Comparison of ENCODE assay signal across 9 mouse cellular contexts in the genomic region with DNA sequence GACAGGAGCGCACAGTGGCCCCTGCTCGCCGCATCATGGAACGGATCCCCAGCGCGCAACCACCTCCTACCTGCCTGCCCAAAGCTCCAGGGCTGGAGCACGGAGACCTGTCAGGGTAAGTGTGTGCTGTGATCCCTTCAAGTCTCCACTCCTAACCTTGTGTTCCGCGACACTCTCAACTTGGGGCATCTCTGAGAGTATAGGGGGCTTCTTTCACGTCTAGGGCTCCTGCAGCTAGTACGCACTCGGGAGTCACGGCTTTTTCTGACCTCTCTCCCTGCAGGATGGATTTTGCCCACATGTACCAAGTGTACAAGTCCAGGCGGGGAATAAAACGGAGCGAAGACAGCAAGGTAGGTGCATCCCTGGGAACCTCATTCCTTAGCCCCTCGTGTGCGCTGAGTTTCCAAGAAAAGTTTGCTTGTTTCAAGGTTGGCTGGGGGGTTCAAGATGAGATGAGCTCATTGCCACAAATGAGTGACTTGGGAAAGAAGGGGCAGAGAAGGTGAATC. TPM values are rescaled to one million over a fixed set of nuclear protein-coding genes. Genes with fewer than 3 reads are reported as not detected.
DNase-seq lines count a peak whose midpoint lies in the region; ATAC-seq lines count a peak whose summit lies in the region.
"Had no signal": no experiment of that assay in that cellular context is flagged by ENCODE, and none has a peak within 500 bp of the region (broad histone marks: within the 10 kb centered on the region; RNA-seq: fewer than 3 reads in every experiment).

No protein-coding gene starts in this region.

- peaks cover 17% of the 10 kb centered on the region for H3K36me3 ChIP-seq in heart, embryonic 15.5 days
- peaks cover 30% of the 10 kb centered on the region for H3K36me3 ChIP-seq in megakaryocyte, embryonic 14.5 days (replicated peaks; ENCODE audit: low read length)

- no peaks in the 10 kb centered on the region for H3K27me3 ChIP-seq in heart, embryonic 15.5 days
- H3K27me3 ChIP-seq in megakaryocyte, embryonic 14.5 days (replicated peaks), result no peaks in the 10 kb centered on the region
- H3K27me3 ChIP-seq: Patski had no signal

- peaks cover 44% of the 10 kb centered on the region for H3K4me1 ChIP-seq in heart, embryonic 15.5 days (replicated peaks)
- H3K4me1 ChIP-seq in megakaryocyte, embryonic 14.5 days, result peaks cover 67% of the 10 kb centered on the region

- no peaks in the 10 kb centered on the region for H3K9me3 ChIP-seq in heart, embryonic 15.5 days (replicated peaks)
- no peaks in the 10 kb centered on the region for H3K9me3 ChIP-seq in megakaryocyte, embryonic 14.5 days

- intact Hi-C loops in heart, postnatal 36 days (cut with DNase I), result loop anchor here (1.0 kb wide), 4 partner anchors 7 to 205 kb away; no protein-coding TSS in a partner anchor
- intact Hi-C loops in gastrocnemius, postnatal 14 days (cut with DNase I; ENCODE audit: low total_unique reads), result no loop called here

- H3K9ac ChIP-seq in heart, embryonic 15.5 days, result peak overlapping the region; percentile 90

- ATAC-seq in heart, embryonic 15.5 days (replicated peaks; ENCODE audit: insufficient number of reproducible peaks, insufficient read depth, low FRiP score, low read depth), result no peak

- WGBS in heart, embryonic 15.5 days, result under 1% methylated on average over 18 of the region's 18 CpGs

- H3K4me2 ChIP-seq in heart, embryonic 15.5 days, result peak overlapping the region; percentile 71

- H3K27ac ChIP-seq in heart, embryonic 15.5 days, result peak overlapping the region; percentile 97

- H3K4me3 ChIP-seq in heart, embryonic 15.5 days, result peak overlapping the region; percentile 84
- peak overlapping the region; percentile 93 for H3K4me3 ChIP-seq in megakaryocyte, embryonic 14.5 days (replicated peaks)

- no peak for DNase-seq in heart, postnatal 36 days
- peak; percentile 68 for DNase-seq in Muller cell, postnatal 12 days (ENCODE audit: inconsistent ontology term)
- peak; percentile 28 for DNase-seq in heart, postnatal 4 days
- no peak for DNase-seq in gastrocnemius, postnatal 14 days
- no peak for DNase-seq in frontal cortex, postnatal 14 days (ENCODE audit: low spot score in 2 of 2)
- DNase-seq in layer of hippocampus, adult 8-10 months (ENCODE audit: low spot score in 2 of 2), result no peak

RNA-seq across cellular contexts. Expression of a gene that starts 0.5 kb away (rescaled TPM):
- 25.1 and 25.9 TPM in 2 replicates for polyA plus RNA-seq in heart, embryonic 15.5 days (2015; fragmentation: Nextera tagmentation; extraction: Ambion mirVana)
- total RNA-seq in heart, postnatal 36 days (2021), result 10 to 100 TPM; 43.8 to 61.4 TPM
- total RNA-seq in heart, postnatal 4 days (2021), result 10 to 100 TPM; 59.9 to 74.1 TPM
- 12.0 and 24.0 TPM in 2 replicates for polyA plus RNA-seq in megakaryocyte, embryonic 14.5 days (2012; ENCODE audit: insufficient read depth, low replicate concordance)
- total RNA-seq in gastrocnemius, postnatal 14 days (2021), result 10 to 100 TPM; 30.2 to 51.0 TPM
- 100 to 1,000 TPM; 114 to 124 (median 115) TPM for total RNA-seq in layer of hippocampus, adult 8-10 months (2022)

Comparison
In these comparisons a context has a peak if more than half of its experiments do, and no peak if none do; other contexts are left out.
1. DNase-seq: peak in Muller cell, postnatal 12 days (single experiment) and heart, postnatal 4 days (single experiment); none in heart, postnatal 36 days (0 of 2), gastrocnemius, postnatal 14 days (single experiment), frontal cortex, postnatal 14 days (0 of 2) and layer of hippocampus, adult 8-10 months (0 of 2).